ENCODE assay signal across 31 mouse cellular contexts in the genomic region with DNA sequence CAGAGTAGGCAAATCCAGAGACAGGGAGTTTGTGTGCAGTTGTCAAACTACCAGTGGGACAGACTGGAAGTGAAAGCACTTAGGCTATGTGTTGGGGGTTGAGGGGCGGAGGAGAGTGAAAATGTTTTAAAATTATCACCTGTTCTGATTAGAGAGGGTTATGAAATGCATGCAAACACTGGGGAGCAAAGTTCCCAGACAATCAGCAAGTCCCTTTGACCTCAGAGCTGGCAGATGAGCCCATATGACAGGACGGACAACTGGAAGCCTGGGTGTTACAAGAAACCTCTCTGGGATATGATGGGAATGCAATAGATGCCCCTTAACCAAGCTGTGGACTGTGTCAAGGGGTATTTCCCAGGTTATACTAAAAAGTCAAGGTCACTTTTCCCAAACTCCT. TPM values are rescaled to one million over a fixed set of nuclear protein-coding genes. Genes with fewer than 3 reads are reported as not detected.
DNase-seq lines count a peak whose midpoint lies in the region; ATAC-seq and TF ChIP-seq lines count a peak whose summit lies in the region.
"Had no signal": no experiment of that assay in that cellular context is flagged by ENCODE, and none has a peak within 500 bp of the region (broad histone marks: within the 10 kb centered on the region; RNA-seq: fewer than 3 reads in every experiment).

No protein-coding gene starts in this region.

- peaks cover 24% of the 10 kb centered on the region; the same call in 1 of the 2 replicates for H3K36me3 ChIP-seq in kidney, embryonic 16.5 days (ENCODE audit: insufficient read depth, low read length)
- H3K36me3 ChIP-seq in liver, embryonic 13.5 days: peaks cover 42% of the 10 kb centered on the region
- H3K36me3 ChIP-seq in stomach, postnatal 0 days (ENCODE audit: control insufficient read depth, insufficient read depth, low read length): peaks cover 2% of the 10 kb centered on the region; the same call in 1 of the 2 replicates

- no peak overlapping the region for H3K9ac ChIP-seq in kidney, embryonic 16.5 days (replicated peaks; ENCODE audit: low read length)
- H3K9ac ChIP-seq in liver, embryonic 13.5 days: no peak overlapping the region
- no peak overlapping the region for H3K9ac ChIP-seq in stomach, postnatal 0 days (ENCODE audit: low read length)
- H3K9ac ChIP-seq: forebrain, embryonic 15.5 days; hindbrain, embryonic 12.5 days; limb, embryonic 13.5 days; midbrain, embryonic 15.5 days; neural tube, embryonic 15.5 days; stomach, embryonic 15.5 days had no signal

- TF ChIP-seq POLR2A in lung, adult 2 months (IDR thresholded peaks at IDR 0.05; ENCODE audit: borderline replicate concordance, extremely low read depth, low read depth, low read length): no peak

- TF ChIP-seq CTCF in gastrocnemius, adult 2 months (IDR thresholded peaks at IDR 0.05): no peak
- TF ChIP-seq CTCF in stomach, postnatal 0 days (IDR thresholded peaks at IDR 0.05; ENCODE audit: low read depth): no peak
- no peak for TF ChIP-seq CTCF in lung, adult 2 months (IDR thresholded peaks at IDR 0.05; ENCODE audit: insufficient read depth, low read length)

- H3K27ac ChIP-seq in gastrocnemius, adult 2 months: peak overlapping the region; percentile 20; the same call in 1 of the 2 replicates
- H3K27ac ChIP-seq in kidney, embryonic 16.5 days (ENCODE audit: low read length): no peak overlapping the region
- peak overlapping the region; percentile 66 for H3K27ac ChIP-seq in liver, embryonic 13.5 days
- H3K27ac ChIP-seq in stomach, postnatal 0 days (replicated peaks): no peak overlapping the region
- H3K27ac ChIP-seq: forebrain, embryonic 15.5 days; hindbrain, embryonic 12.5 days; layer of hippocampus, adult 2 months; limb, embryonic 13.5 days; midbrain, embryonic 15.5 days; neural tube, embryonic 15.5 days; stomach, embryonic 15.5 days had no signal

- intact Hi-C loops in gastrocnemius, adult 2 months (cut with DNase I): no loop called here

- H3K27me3 ChIP-seq in kidney, embryonic 16.5 days (ENCODE audit: insufficient read depth, low read length): no peaks in the 10 kb centered on the region
- H3K27me3 ChIP-seq in liver, embryonic 13.5 days: no peaks in the 10 kb centered on the region
- no peaks in the 10 kb centered on the region for H3K27me3 ChIP-seq in stomach, postnatal 0 days (ENCODE audit: control insufficient read depth, insufficient read depth, low read length)
- H3K27me3 ChIP-seq: forebrain, embryonic 15.5 days; hindbrain, embryonic 12.5 days; limb, embryonic 13.5 days; megakaryocyte, embryonic 14.5 days; midbrain, embryonic 15.5 days; neural tube, embryonic 15.5 days; stomach, embryonic 15.5 days had no signal

- no peaks in the 10 kb centered on the region for H3K9me3 ChIP-seq in kidney, embryonic 16.5 days (ENCODE audit: low read length)
- no peaks in the 10 kb centered on the region for H3K9me3 ChIP-seq in liver, embryonic 13.5 days (replicated peaks)
- no peaks in the 10 kb centered on the region for H3K9me3 ChIP-seq in stomach, postnatal 0 days (ENCODE audit: control insufficient read depth, low read length)
- H3K9me3 ChIP-seq: forebrain, embryonic 15.5 days; G1E; hindbrain, embryonic 12.5 days; limb, embryonic 13.5 days; megakaryocyte, embryonic 14.5 days; midbrain, embryonic 15.5 days; neural tube, embryonic 15.5 days; stomach, embryonic 15.5 days had no signal

- no peak for TF ChIP-seq EP300 in stomach, postnatal 0 days (optimal IDR thresholded peaks at IDR 0.05)

- H3K4me2 ChIP-seq in kidney, embryonic 16.5 days (replicated peaks; ENCODE audit: low read depth, low read length): no peak overlapping the region
- peak overlapping the region; percentile 78; the same call in 1 of the 2 replicates for H3K4me2 ChIP-seq in liver, embryonic 13.5 days
- H3K4me2 ChIP-seq in stomach, postnatal 0 days (replicated peaks; ENCODE audit: low read depth): no peak overlapping the region
- H3K4me2 ChIP-seq: forebrain, embryonic 15.5 days; heart, embryonic 11.5 days; hindbrain, embryonic 12.5 days; limb, embryonic 13.5 days; midbrain, embryonic 15.5 days; neural tube, embryonic 15.5 days; stomach, embryonic 15.5 days had no signal

- H3K4me1 ChIP-seq in kidney, embryonic 16.5 days (ENCODE audit: insufficient read depth, low read length): peaks cover 8% of the 10 kb centered on the region
- H3K4me1 ChIP-seq in liver, embryonic 13.5 days (replicated peaks): peaks cover 47% of the 10 kb centered on the region
- H3K4me1 ChIP-seq in stomach, postnatal 0 days (replicated peaks; ENCODE audit: control insufficient read depth, insufficient read depth): no peaks in the 10 kb centered on the region; the same call in 1 of the 2 replicates
- H3K4me1 ChIP-seq in lung, adult 2 months (ENCODE audit: control insufficient read depth, insufficient read depth, low read length): peaks cover 4% of the 10 kb centered on the region
- H3K4me1 ChIP-seq: stomach, embryonic 15.5 days had no signal

- no peak for ATAC-seq in kidney, embryonic 16.5 days (ENCODE audit: low FRiP score, low TSS enrichment)
- ATAC-seq in liver, embryonic 13.5 days (ENCODE audit: low read depth): no peak
- no peak for ATAC-seq in stomach, postnatal 0 days (ENCODE audit: low FRiP score, low TSS enrichment)
- ATAC-seq: activated CD4-positive, CD25-positive, alpha-beta regulatory T cell, adult 4 months; CD4-positive, CD25-positive, alpha-beta regulatory T cell, adult 4 months; forebrain, embryonic 15.5 days; midbrain, embryonic 15.5 days had no signal

- WGBS in kidney, embryonic 16.5 days: 83% methylated on average over 2 of the region's 2 CpGs
- 68% methylated on average over 2 of the region's 2 CpGs for WGBS in liver, embryonic 13.5 days (ENCODE audit: insufficient replicate concordance)
- WGBS in stomach, postnatal 0 days: 82% methylated on average over 2 of the region's 2 CpGs
- 67% methylated on average over 2 of the region's 2 CpGs for WGBS in lung, adult 2 months

- H3K4me3 ChIP-seq in gastrocnemius, adult 2 months: no peak overlapping the region
- no peak overlapping the region for H3K4me3 ChIP-seq in kidney, embryonic 16.5 days (ENCODE audit: low read length)
- H3K4me3 ChIP-seq in liver, embryonic 13.5 days (replicated peaks): no peak overlapping the region
- no peak overlapping the region for H3K4me3 ChIP-seq in stomach, postnatal 0 days (ENCODE audit: low read depth, low read length)
- H3K4me3 ChIP-seq in lung, adult 2 months (replicated peaks; ENCODE audit: extremely low read depth, low read depth, low read length): no peak overlapping the region
- H3K4me3 ChIP-seq: forebrain, embryonic 15.5 days; hindbrain, embryonic 12.5 days; layer of hippocampus, adult 2 months; limb, embryonic 13.5 days; megakaryocyte, embryonic 14.5 days; midbrain, embryonic 15.5 days; myocyte; neural tube, embryonic 15.5 days; stomach, embryonic 15.5 days had no signal

- DNase-seq in gastrocnemius, adult 2 months: no peak
- no peak for DNase-seq in gastrocnemius, postnatal 25 days
- peak; percentile 78 for DNase-seq in kidney, adult 9 months
- DNase-seq in liver, embryonic 13.5 days: no peak
- peak; percentile 9 for DNase-seq in stomach, postnatal 0 days (ENCODE audit: low spot score)
- no peak for DNase-seq in adipocyte (ENCODE audit: low spot score)
- no peak for DNase-seq in lung, adult 2 months
- DNase-seq: adrenal gland, postnatal 36 days; cerebellum, adult 18-20 months; cerebellum, postnatal 25 days; embryo, embryonic 11 days; gastrocnemius, postnatal 36 days; heart, postnatal 14 days; layer of hippocampus, postnatal 36 days; lung, postnatal 10 days; right cerebral cortex, postnatal 14 days; thymus, adult 2 months had no signal

RNA-seq across cellular contexts. Expression of a gene that starts 28.2 kb away (rescaled TPM):
- 1 to 10 TPM; 7.2 to 8.3 TPM for total RNA-seq in gastrocnemius, adult 2 months (2021)
- 10 to 100 TPM in 1 of 2 experiments, 1 to 10 TPM in 1; 7.2 to 12.6 TPM for total RNA-seq in gastrocnemius, postnatal 25 days (2021)
- polyA plus RNA-seq in kidney, embryonic 16.5 days (2015; fragmentation: Nextera tagmentation; extraction: Ambion mirVana): 0.69 and 0.82 TPM in 2 replicates
- 0.28 TPM in 1 of 2 replicates, not detected in the other for polyA plus RNA-seq in liver, embryonic 13.5 days (2015; fragmentation: Nextera tagmentation; extraction: Ambion mirVana)
- polyA plus RNA-seq in stomach, postnatal 0 days (2015; fragmentation: Nextera tagmentation; extraction: Ambion mirVana): 2.0 and 2.4 TPM in 2 replicates
- polyA plus RNA-seq in lung, adult 2 months (2012; rRNA removed): 56.1 and 59.8 TPM in 2 replicates
- total RNA-seq: G1E had no signal
- polyA plus RNA-seq: activated CD4-positive, CD25-positive, alpha-beta regulatory T cell, adult 4 months; CD4-positive, CD25-positive, alpha-beta regulatory T cell, adult 4 months; G1E had no signal

Comparison
In these comparisons a context has a peak if more than half of its experiments do, and no peak if none do; other contexts are left out.
1. DNase-seq: peak in kidney, adult 9 months (single experiment) and stomach, postnatal 0 days (single experiment); none in gastrocnemius, adult 2 months (single experiment), gastrocnemius, postnatal 25 days (single experiment), liver, embryonic 13.5 days (single experiment), adipocyte (single experiment) and lung, adult 2 months (single experiment).
2. H3K27ac ChIP-seq: peak in gastrocnemius, adult 2 months (single experiment) and liver, embryonic 13.5 days (single experiment); none in kidney, embryonic 16.5 days (single experiment) and stomach, postnatal 0 days (single experiment).
3. RNA of a gene that starts 28.2 kb away (polyA plus RNA-seq): 56.1 to 59.8 TPM in lung, adult 2 months; 2.0 to 2.4 TPM in stomach, postnatal 0 days, 0.69 to 0.82 TPM in kidney, embryonic 16.5 days and 0.28 TPM in liver, embryonic 13.5 days; every median in the first group is over 10 times any median in the second.